Mouse (Mus musculus) gonadal fat pad, adult 2 months (tissue): ENCODE data around the gene Smyd2. TPM values are rescaled to one million over a fixed set of nuclear protein-coding genes. Genes with fewer than 3 reads are reported as not detected.

Experiments used
- DNase-seq: peaks from one replicate; pipeline ENCODE4 v3.0.0-alpha.2; 2012; ENCODE audit warnings: low read depth
- polyA plus RNA-seq: library from polyadenylated mRNA; depleted of rRNA; stranded (reverse); fragments of >200 nt; gene quantifications from 2 replicates; pipeline ENCODE4 v1.2.3, GENCODE M21; 2012; rRNA removed

Gene Smyd2
- 40.0 and 51.5 TPM in 2 replicates for polyA plus RNA-seq

- DNase-seq = no peak
These were observed at the start of gene Smyd2 for GRCm38 (mm10) chr1:189921818-189922592. Gene Smyd2, minus strand, starts transcription at chr1:189922363.

- DNase-seq = no peak
These were observed 48.2 kb upstream of the Smyd2 start for GRCm38 (mm10) chr1:189970381-189970780.

- no peak for DNase-seq
These were observed 45.9 kb upstream of the Smyd2 start for GRCm38 (mm10) chr1:189968027-189968426.

GRCm38 (mm10) chr1:189960481-189960880, 38.3 kb upstream of the Smyd2 start:
- DNase-seq = no peak

- no peak for DNase-seq
These were observed 37.6 kb upstream of the Smyd2 start for GRCm38 (mm10) chr1:189959802-189960201.

- DNase-seq = no peak
These were observed 29.7 kb upstream of the Smyd2 start for GRCm38 (mm10) chr1:189951861-189952260.

- DNase-seq = no peak
These were observed 25.2 kb upstream of the Smyd2 start for GRCm38 (mm10) chr1:189947411-189947810.

- no peak for DNase-seq
These were observed 24.0 kb upstream of the Smyd2 start for GRCm38 (mm10) chr1:189946126-189946525.

- DNase-seq = no peak
These were observed 19.6 kb upstream of the Smyd2 start for GRCm38 (mm10) chr1:189941786-189942185.

GRCm38 (mm10) chr1:189936436-189937105, 14.4 kb upstream of the Smyd2 start:
- DNase-seq = no peak

GRCm38 (mm10) chr1:189933480-189934202, 11.5 kb upstream of the Smyd2 start:
- no peak for DNase-seq

- no peak for DNase-seq
These were observed 10.8 kb upstream of the Smyd2 start for GRCm38 (mm10) chr1:189932976-189933375.

GRCm38 (mm10) chr1:189932190-189932589, 10.0 kb upstream of the Smyd2 start:
- no peak for DNase-seq

- no peak for DNase-seq
These were observed 7.7 kb upstream of the Smyd2 start for GRCm38 (mm10) chr1:189929896-189930295.

- DNase-seq = no peak
These were observed 5.5 kb upstream of the Smyd2 start for GRCm38 (mm10) chr1:189927644-189928043.

- no peak for DNase-seq
These were observed 4.1 kb upstream of the Smyd2 start for GRCm38 (mm10) chr1:189926279-189926678.

GRCm38 (mm10) chr1:189923871-189924568, 1.9 kb upstream of the Smyd2 start:
- DNase-seq = no peak

- no peak for DNase-seq
These were observed 994 bp upstream of the Smyd2 start for GRCm38 (mm10) chr1:189923157-189923556.

GRCm38 (mm10) chr1:189922721-189923120, 558 bp upstream of the Smyd2 start:
- no peak for DNase-seq

GRCm38 (mm10) chr1:189921568-189921817, 670 bp downstream of the Smyd2 start:
- no peak for DNase-seq

- DNase-seq = no peak
These were observed 1.2 kb downstream of the Smyd2 start for GRCm38 (mm10) chr1:189920701-189921567.
